Mouse (Mus musculus) heart, postnatal 0 days (tissue): ENCODE measurements around the gene Bcar3.

Experiments used
- CTCF ChIP-seq: IDR thresholded peaks from 2 replicates; pipeline ENCODE4 v1.5.1; 2016; ENCODE audit warnings: antibody characterized with exemption, control low read depth, low read depth
- EP300 ChIP-seq: IDR thresholded peaks from 2 replicates; pipeline ENCODE4 v1.6.1; 2016; ENCODE audit warnings: antibody characterized with exemption, low read depth

DNA sequence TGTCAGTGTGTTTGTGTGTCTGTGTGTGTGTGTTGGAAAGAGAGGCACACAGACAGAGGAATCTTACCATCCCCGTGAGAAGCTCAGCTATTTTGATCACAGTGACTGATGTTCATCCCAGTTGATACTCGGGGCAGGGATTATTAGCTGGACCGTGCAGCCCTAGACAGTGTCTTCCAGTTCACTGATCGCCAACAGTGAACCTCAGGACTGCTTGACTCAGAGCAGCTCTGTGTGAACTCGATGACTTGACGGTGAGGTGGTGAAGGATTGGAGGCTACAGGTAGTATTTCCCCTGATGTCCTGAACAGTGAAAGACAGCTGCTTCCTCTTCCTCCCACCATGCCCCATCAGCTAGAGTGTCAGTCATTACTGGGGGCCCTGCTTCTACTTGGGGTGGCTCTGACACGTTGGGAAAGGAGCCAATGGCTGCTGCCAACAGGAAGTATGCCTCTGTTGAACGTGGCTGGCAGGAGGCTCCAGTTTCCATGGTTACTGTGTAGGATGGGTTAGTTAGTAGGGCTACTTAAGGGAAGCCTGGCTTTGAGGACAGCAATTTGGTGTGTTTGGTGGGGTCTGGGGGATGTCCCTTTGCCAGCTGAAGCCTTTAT, 186.2 kb downstream of the Bcar3 start:
- TF ChIP-seq CTCF (no peak), EP300 (no peak)
